Mouse (Mus musculus): ENCODE results near the gene Thbs3. TPM values are rescaled to one million over a fixed set of nuclear protein-coding genes. Genes with fewer than 3 reads are reported as not detected.

The Thbs3 gene
- polyA plus RNA-seq, 1 experiment from 2014 or later, result 84.2 TPM

DNA sequence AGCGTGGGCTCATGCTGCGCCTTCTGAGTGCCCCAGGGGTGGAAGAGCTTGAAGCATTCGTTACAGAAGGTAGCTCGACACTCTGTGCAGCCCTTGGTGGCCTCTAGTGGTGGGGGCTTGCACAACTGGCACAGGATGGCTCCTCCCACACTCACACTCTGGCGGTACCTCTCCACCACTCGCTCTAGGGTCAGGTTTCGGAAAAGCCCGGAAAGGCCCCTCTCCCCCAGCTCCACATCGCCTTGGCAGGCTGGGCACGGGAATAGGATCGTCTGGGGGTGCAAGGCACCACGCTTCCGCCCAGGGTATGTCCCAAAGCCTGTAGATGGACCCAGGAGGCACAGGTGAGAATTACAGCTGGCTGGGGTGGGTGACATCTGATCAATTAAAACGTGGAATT lies 28.6 kb downstream of the Thbs3 start:
- H3K9ac ChIP-seq (replicated peaks; ENCODE audit: low read depth, low read length), result peak overlapping the region; percentile 75
- peaks cover 41% of the 10 kb centered on the region for H3K4me1 ChIP-seq (replicated peaks; ENCODE audit: control insufficient read depth, insufficient read depth, low read length)
- peaks cover 16% of the 10 kb centered on the region for H3K36me3 ChIP-seq (ENCODE audit: control insufficient read depth, insufficient read depth)
- no peaks in the 10 kb centered on the region for H3K9me3 ChIP-seq (ENCODE audit: control insufficient read depth, low read length)
- no peaks in the 10 kb centered on the region for H3K27me3 ChIP-seq (replicated peaks; ENCODE audit: control insufficient read depth, insufficient read depth, low read length)
- peak overlapping the region; percentile 97 for H3K4me2 ChIP-seq (ENCODE audit: low read length)
- ATAC-seq, result 0 out of 2 replicates have a peak, but pooled peaks have one; percentile 5
- peak overlapping the region; percentile 83 for H3K4me3 ChIP-seq (replicated peaks; ENCODE audit: low read length)
- H3K27ac ChIP-seq (ENCODE audit: low read length), result peak overlapping the region; percentile 12; the same call in 1 of the 2 replicates
- 10% methylated on average over 14 of the region's 14 CpGs for WGBS

DNA sequence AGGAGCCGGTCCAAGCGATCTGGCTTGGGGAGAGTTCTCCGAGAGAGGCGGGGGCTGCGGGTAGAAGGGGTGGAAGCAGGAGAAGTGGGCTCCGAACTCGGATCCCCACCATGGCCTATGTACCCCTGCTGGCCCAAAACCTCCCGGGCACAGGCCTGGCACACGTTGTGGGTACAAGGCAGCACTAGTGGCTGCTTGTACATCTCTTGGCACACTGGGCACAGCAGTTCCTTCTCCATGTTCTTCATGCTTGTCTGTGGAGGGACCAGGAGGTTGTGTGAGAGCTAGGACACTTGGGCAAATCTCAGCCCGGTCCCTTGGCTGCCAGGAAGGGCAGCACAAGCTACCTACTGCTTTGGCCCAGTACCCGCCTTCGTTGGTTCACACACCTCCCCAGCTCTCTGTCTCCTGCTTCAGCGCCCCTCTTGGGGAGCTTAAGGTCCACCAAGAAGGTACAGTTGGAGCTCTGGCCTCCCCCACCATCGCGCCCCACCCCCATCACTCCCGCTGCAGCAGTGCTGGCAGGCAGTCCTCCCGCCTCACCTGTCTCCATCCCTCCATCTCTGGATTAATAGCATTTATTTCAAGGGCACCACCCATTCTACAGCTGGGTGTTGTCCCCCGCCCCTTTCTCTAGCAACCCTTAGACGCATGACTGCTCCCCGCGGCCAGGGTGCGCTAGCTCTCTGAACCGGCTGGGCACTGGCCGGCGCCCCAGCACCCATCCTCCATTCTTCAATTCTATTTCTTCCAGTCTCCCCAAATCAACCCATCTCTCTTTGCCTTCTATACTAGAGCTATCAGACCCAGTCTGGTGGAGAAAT lies 29.4 kb downstream of the Thbs3 start:
- peaks cover 41% of the 10 kb centered on the region for H3K4me1 ChIP-seq (replicated peaks; ENCODE audit: control insufficient read depth, insufficient read depth, low read length)
- 9% methylated on average over 25 of the region's 25 CpGs for WGBS
- peak overlapping the region; percentile 96 for H3K27ac ChIP-seq (ENCODE audit: low read length)
- peak; percentile 14 for ATAC-seq
- peaks cover 13% of the 10 kb centered on the region for H3K36me3 ChIP-seq (ENCODE audit: control insufficient read depth, insufficient read depth)
- H3K4me3 ChIP-seq (replicated peaks; ENCODE audit: low read length), result peak overlapping the region; percentile 83
- no peaks in the 10 kb centered on the region for H3K9me3 ChIP-seq (ENCODE audit: control insufficient read depth, low read length)
- H3K4me2 ChIP-seq (ENCODE audit: low read length), result peak overlapping the region; percentile 97
- H3K27me3 ChIP-seq (replicated peaks; ENCODE audit: control insufficient read depth, insufficient read depth, low read length), result no peaks in the 10 kb centered on the region
- H3K9ac ChIP-seq (replicated peaks; ENCODE audit: low read depth, low read length), result peak overlapping the region; percentile 75

DNA sequence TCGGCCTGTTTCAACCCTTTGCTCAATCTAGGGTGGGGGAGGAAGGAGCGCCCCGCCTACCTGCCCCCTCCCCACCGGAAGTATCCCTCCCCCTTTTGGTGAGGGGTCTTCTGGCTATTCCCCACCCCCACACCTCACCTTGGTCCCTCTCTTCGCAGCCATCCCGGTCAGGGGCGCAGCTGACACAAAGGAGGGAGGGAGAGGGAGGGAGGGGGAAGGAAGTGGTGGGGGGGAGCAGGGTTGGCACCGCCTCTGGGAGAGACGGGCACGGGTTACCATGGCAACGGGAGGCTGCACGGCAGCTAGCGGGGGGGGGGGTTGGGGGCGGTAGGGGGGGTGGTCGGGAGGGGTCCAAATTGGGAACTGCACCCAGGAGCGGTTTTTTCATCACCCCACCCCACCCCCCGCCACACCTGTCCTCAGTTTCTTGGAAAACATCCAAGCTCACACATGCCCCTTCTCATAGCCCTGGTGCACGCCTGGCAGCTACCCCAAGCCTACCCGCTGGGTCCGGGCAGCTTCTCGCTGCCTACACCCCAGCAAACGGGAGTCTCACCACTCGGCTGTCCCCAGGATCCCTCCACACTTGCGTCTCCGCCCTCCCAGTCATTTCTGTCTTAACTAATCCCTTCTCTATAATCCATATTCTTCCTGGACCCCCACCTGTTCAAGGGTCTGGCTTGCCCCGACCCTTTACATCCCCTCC lies 30.2 kb downstream of the Thbs3 start:
- Histone ChIP-seq H3K4me1 (replicated peaks; ENCODE audit: control insufficient read depth, insufficient read depth, low read length) (peaks cover 41% of the 10 kb centered on the region), H3K27me3 (replicated peaks; ENCODE audit: control insufficient read depth, insufficient read depth, low read length) (no peaks in the 10 kb centered on the region), H3K4me3 (replicated peaks; ENCODE audit: low read length) (peak overlapping the region; percentile 83), H3K9me3 (ENCODE audit: control insufficient read depth, low read length) (no peaks in the 10 kb centered on the region), H3K27ac (ENCODE audit: low read length) (peak overlapping the region; percentile 96), H3K4me2 (ENCODE audit: low read length) (peak overlapping the region; percentile 97), H3K9ac (replicated peaks; ENCODE audit: low read depth, low read length) (peak overlapping the region; percentile 75), H3K36me3 (ENCODE audit: control insufficient read depth, insufficient read depth) (peaks cover 11% of the 10 kb centered on the region)
- 0% methylated on average over 18 of the region's 26 CpGs for WGBS
- peak; percentile 71 for ATAC-seq

- Histone ChIP-seq H3K4me2 (ENCODE audit: low read length) (peak within 1 kb of the TSS; percentile 97), H3K36me3 (ENCODE audit: control insufficient read depth, insufficient read depth) (peaks cover 7% of the 10 kb centered on the region), H3K4me1 (replicated peaks; ENCODE audit: control insufficient read depth, insufficient read depth, low read length) (peaks cover 41% of the 10 kb centered on the region), H3K27ac (ENCODE audit: low read length) (peak within 1 kb of the TSS; percentile 96), H3K27me3 (replicated peaks; ENCODE audit: control insufficient read depth, insufficient read depth, low read length) (no peaks in the 10 kb centered on the region), H3K9me3 (ENCODE audit: control insufficient read depth, low read length) (no peaks in the 10 kb centered on the region), H3K4me3 (replicated peaks; ENCODE audit: low read length) (peak within 1 kb of the TSS; percentile 83), H3K9ac (replicated peaks; ENCODE audit: low read depth, low read length) (peak within 1 kb of the TSS; percentile 85)
- peak; percentile 69 for ATAC-seq
- WGBS, result 3% methylated on average over 20 of the region's 20 CpGs
These were observed 30.8 kb downstream of the Thbs3 start, which contains the start of gene Krtcap2 for GRCm38 (mm10) chr3:89245688-89246171. Gene Krtcap2, plus strand, starts transcription at chr3:89245966.

- H3K9me3 ChIP-seq (ENCODE audit: control insufficient read depth, low read length), result no peaks in the 10 kb centered on the region
- peak within 1 kb of the TSS; percentile 83 for H3K4me3 ChIP-seq (replicated peaks; ENCODE audit: low read length)
- H3K27me3 ChIP-seq (replicated peaks; ENCODE audit: control insufficient read depth, insufficient read depth, low read length), result no peaks in the 10 kb centered on the region
- WGBS, result under 1% methylated on average over 42 of the region's 42 CpGs
- H3K36me3 ChIP-seq (ENCODE audit: control insufficient read depth, insufficient read depth), result peaks cover 7% of the 10 kb centered on the region
- H3K4me2 ChIP-seq (ENCODE audit: low read length), result peak within 1 kb of the TSS; percentile 97
- ATAC-seq, result peak; percentile 75
- peak within 1 kb of the TSS; percentile 85 for H3K9ac ChIP-seq (replicated peaks; ENCODE audit: low read depth, low read length)
- peaks cover 45% of the 10 kb centered on the region for H3K4me1 ChIP-seq (replicated peaks; ENCODE audit: control insufficient read depth, insufficient read depth, low read length)
- peak within 1 kb of the TSS; percentile 96 for H3K27ac ChIP-seq (ENCODE audit: low read length)
These were observed 31.5 kb downstream of the Thbs3 start, which contains the start of gene Trim46 for GRCm38 (mm10) chr3:89246261-89247100. Gene Trim46, minus strand, starts transcription at chr3:89246309.

- H3K9me3 ChIP-seq (ENCODE audit: control insufficient read depth, low read length), result no peaks in the 10 kb centered on the region
- H3K27me3 ChIP-seq (replicated peaks; ENCODE audit: control insufficient read depth, insufficient read depth, low read length), result no peaks in the 10 kb centered on the region
- no peaks in the 10 kb centered on the region; the same call in 1 of the 2 replicates for H3K36me3 ChIP-seq (ENCODE audit: control insufficient read depth, insufficient read depth)
- H3K4me2 ChIP-seq (ENCODE audit: low read length), result no peak overlapping the region
- no peak for ATAC-seq
- no peak overlapping the region for H3K4me3 ChIP-seq (replicated peaks; ENCODE audit: low read length)
- H3K27ac ChIP-seq (ENCODE audit: low read length), result no peak overlapping the region
- no peak overlapping the region for H3K9ac ChIP-seq (replicated peaks; ENCODE audit: low read depth, low read length)
- 88% methylated on average over 4 of the region's 4 CpGs for WGBS
- peaks cover 40% of the 10 kb centered on the region for H3K4me1 ChIP-seq (replicated peaks; ENCODE audit: control insufficient read depth, insufficient read depth, low read length)
These were observed 32.5 kb downstream of the Thbs3 start for GRCm38 (mm10) chr3:89247466-89247865.

DNA sequence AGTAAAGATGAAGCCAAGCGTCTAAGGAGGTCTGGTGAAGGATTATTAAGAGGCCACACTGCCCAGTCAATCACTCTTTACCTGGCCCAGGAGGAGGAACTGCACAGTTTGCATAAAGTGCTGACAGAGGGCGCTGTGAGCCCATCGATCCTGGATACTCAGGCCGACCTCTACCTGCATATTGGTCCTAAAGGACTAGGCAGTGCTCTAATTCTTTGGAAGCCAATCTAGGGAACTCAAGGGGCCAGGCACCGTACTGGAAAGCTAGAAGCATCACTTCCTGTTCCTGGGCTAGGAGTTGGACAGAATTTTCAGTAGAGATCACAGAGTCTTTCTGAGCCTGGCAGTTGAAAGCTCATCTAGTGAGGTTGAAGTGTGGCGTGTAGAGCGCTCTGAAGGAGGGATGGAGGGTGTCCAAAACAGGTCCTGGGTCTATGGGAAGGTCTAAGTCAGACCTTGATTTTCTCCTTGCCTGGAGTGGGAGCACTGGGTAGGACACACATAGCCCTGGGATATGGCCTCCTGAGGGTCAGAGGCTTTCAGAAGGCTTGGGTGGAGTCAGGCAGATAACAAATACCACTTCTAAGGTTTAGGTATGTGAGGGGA lies 35.6 kb downstream of the Thbs3 start:
- H3K4me3 ChIP-seq (replicated peaks; ENCODE audit: low read length), result no peak overlapping the region
- WGBS, result 26% methylated on average over 7 of the region's 7 CpGs
- ATAC-seq, result no peak
- no peak overlapping the region for H3K9ac ChIP-seq (replicated peaks; ENCODE audit: low read depth, low read length)
- no peak overlapping the region for H3K4me2 ChIP-seq (ENCODE audit: low read length)
- H3K9me3 ChIP-seq (ENCODE audit: control insufficient read depth, low read length), result no peaks in the 10 kb centered on the region
- H3K36me3 ChIP-seq (ENCODE audit: control insufficient read depth, insufficient read depth), result no peaks in the 10 kb centered on the region
- H3K27ac ChIP-seq (ENCODE audit: low read length), result no peak overlapping the region
- H3K27me3 ChIP-seq (replicated peaks; ENCODE audit: control insufficient read depth, insufficient read depth, low read length), result no peaks in the 10 kb centered on the region
- peaks cover 16% of the 10 kb centered on the region for H3K4me1 ChIP-seq (replicated peaks; ENCODE audit: control insufficient read depth, insufficient read depth, low read length)

DNA sequence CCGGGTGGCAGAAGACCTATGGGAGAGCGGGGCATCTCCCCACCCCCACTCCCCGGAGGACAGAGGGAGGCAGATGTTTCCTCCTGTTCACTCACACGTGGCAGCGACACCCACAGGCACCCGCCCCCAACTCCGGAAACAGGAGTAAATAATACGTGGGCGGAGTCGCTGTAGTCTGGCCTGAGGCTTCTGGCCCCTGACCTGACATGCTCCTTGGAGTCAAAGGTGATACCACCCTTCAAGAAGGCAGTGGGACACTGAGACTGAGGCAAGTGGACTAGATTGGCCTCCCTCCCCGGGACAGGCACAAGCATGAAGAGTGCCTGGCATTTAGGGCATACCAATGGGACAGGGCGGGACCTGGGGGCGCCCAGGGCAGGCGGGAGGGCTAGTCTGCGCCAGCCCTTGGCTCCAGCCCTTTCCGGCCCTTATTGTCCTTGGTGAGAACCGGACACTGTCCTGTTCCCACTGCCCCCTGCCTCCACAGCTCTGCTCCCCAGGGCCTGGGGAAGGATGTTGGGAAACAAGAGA lies 36.5 kb downstream of the Thbs3 start:
- H3K4me3 ChIP-seq (replicated peaks; ENCODE audit: low read length), result no peak overlapping the region
- no peak overlapping the region for H3K4me2 ChIP-seq (ENCODE audit: low read length)
- no peaks in the 10 kb centered on the region for H3K27me3 ChIP-seq (replicated peaks; ENCODE audit: control insufficient read depth, insufficient read depth, low read length)
- no peak overlapping the region for H3K27ac ChIP-seq (ENCODE audit: low read length)
- H3K4me1 ChIP-seq (replicated peaks; ENCODE audit: control insufficient read depth, insufficient read depth, low read length), result peaks cover 14% of the 10 kb centered on the region
- WGBS, result 11% methylated on average over 17 of the region's 17 CpGs
- no peaks in the 10 kb centered on the region for H3K9me3 ChIP-seq (ENCODE audit: control insufficient read depth, low read length)
- no peaks in the 10 kb centered on the region for H3K36me3 ChIP-seq (ENCODE audit: control insufficient read depth, insufficient read depth)
- ATAC-seq, result no peak
- no peak overlapping the region; the same call in 1 of the 2 replicates for H3K9ac ChIP-seq (replicated peaks; ENCODE audit: low read depth, low read length)

All from forebrain, embryonic 16.5 days (tissue).